In the genomic region with DNA sequence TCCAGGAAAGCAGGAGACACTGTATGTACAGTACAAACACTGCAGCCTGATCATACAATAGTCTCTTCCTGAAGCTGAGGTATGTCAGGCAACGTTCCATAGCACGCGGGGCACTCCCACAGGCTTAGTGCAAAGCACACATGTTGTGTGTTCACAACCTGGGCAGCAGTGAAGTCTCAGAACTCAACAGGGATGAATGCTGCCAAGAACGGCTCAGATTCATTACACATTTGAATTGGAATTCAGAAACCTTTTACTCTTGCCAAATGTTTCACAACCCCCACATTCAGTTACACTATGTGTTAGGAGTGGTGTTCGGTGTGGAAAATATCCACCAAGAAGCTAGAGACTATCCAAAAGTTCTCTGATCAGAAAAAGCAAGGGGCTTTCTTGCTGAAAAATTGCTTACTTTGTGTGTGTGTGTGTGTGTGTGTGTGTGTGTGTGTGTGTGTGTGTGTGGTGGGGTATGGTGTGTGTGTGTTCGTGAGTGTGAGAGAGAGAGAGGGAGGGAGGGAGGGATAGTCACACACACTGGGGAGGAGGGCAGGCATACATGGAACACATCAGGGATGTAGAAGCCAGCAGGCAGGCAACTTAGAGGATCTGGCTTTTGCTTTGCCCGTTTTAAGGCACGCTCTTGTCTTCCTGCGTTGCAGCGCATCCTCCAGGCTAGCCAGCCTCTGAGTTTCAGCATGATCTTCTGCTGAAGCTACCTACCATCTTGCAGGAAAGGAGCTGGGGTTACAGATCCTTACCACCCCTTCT, we compare ENCODE assay signal across 10 mouse cellular contexts. TPM values are rescaled to one million over a fixed set of nuclear protein-coding genes. Genes with fewer than 3 reads are reported as not detected.
DNase-seq lines count a peak whose midpoint lies in the region; ATAC-seq and TF ChIP-seq lines count a peak whose summit lies in the region.
"Had no signal": no experiment of that assay in that cellular context is flagged by ENCODE, and none has a peak within 500 bp of the region (broad histone marks: within the 10 kb centered on the region; RNA-seq: fewer than 3 reads in every experiment).

No protein-coding gene starts in this region.

- 95% methylated on average over 9 of the region's 10 CpGs for WGBS in thymus, adult 2 months

- H3K4me1 ChIP-seq in thymus, adult 2 months (replicated peaks; ENCODE audit: control insufficient read depth, insufficient read depth, low read length) = no peaks in the 10 kb centered on the region

- no peak for TF ChIP-seq POLR2A in thymus, adult 2 months (IDR thresholded peaks at IDR 0.05; ENCODE audit: control insufficient read depth, extremely low read depth, insufficient read depth, low read length, poor library complexity)

- intact Hi-C loops in left cerebral cortex, postnatal 36 days (cut with DNase I) = no loop called here

- no peak overlapping the region for H3K4me3 ChIP-seq in thymus, adult 2 months (ENCODE audit: control insufficient read depth, insufficient read depth, low read length)
- H3K4me3 ChIP-seq: erythroblast, embryonic 14.5 days had no signal

- peak; percentile 66 to 76 for DNase-seq in frontal cortex, adult 2 months (ENCODE audit: extremely low spot score in 1 of 2, low spot score in 1 of 2)
- DNase-seq in frontal cortex, postnatal 14 days (ENCODE audit: low spot score in 2 of 2) = no peak
- DNase-seq in adipocyte (ENCODE audit: low spot score) (peak; percentile 87), liver (no peak)
- DNase-seq in heart, adult 8-10 months (ENCODE audit: low spot score) = peak; percentile 61
- DNase-seq in left cerebral cortex, postnatal 36 days (ENCODE audit: low spot score in 2 of 2) = peak; percentile 41 to 51
- DNase-seq in thymus, adult 2 months = no peak

- H3K36me3 ChIP-seq in thymus, adult 2 months (ENCODE audit: control insufficient read depth, insufficient read depth, low read length) = no peaks in the 10 kb centered on the region

- H3K27me3 ChIP-seq in thymus, adult 2 months (ENCODE audit: control insufficient read depth, insufficient read depth, low read length) = no peaks in the 10 kb centered on the region
- H3K27me3 ChIP-seq: megakaryocyte, embryonic 14.5 days had no signal

- no peak for ATAC-seq in erythroid progenitor cell, adult 5-6 weeks (replicated peaks; ENCODE audit: low FRiP score, poor library complexity, severe bottlenecking)

- no peak overlapping the region for H3K27ac ChIP-seq in thymus, adult 2 months (ENCODE audit: control insufficient read depth, insufficient read depth, low read length)

- no peak for TF ChIP-seq CTCF in thymus, adult 2 months (IDR thresholded peaks at IDR 0.05; ENCODE audit: borderline replicate concordance, control insufficient read depth, extremely low read depth, insufficient read depth, low read length, poor library complexity)

RNA-seq across cellular contexts. Expression of gene Slc44a1, which starts 24.2 kb away (rescaled TPM):
- polyA plus RNA-seq in frontal cortex, adult 2 months (2012; rRNA removed) = 50.3 and 51.1 TPM in 2 replicates
- total RNA-seq in heart, adult 8-10 months (2022) = 10 to 100 TPM; 26.4 to 31.2 (median 28.9) TPM
- 10 to 100 TPM; 67.4 to 86.4 TPM for total RNA-seq in left cerebral cortex, postnatal 36 days (2021)
- 18.4 and 27.2 TPM in 2 replicates for total RNA-seq in erythroid progenitor cell, adult 5-6 weeks (2015; ENCODE audit: low replicate concordance)
- 21.6 and 27.0 TPM in 2 replicates for total RNA-seq in erythroid progenitor cell, adult 5-6 weeks (2017; ENCODE audit: low replicate concordance)
- polyA plus RNA-seq in thymus, adult 2 months (2012; rRNA removed) = 17.8 and 18.1 TPM in 2 replicates

Comparison
In these comparisons a context has a peak if more than half of its experiments do, and no peak if none do; other contexts are left out.
1. DNase-seq: peak in frontal cortex, adult 2 months (2 of 2), adipocyte (single experiment), heart, adult 8-10 months (single experiment) and left cerebral cortex, postnatal 36 days (2 of 2); none in frontal cortex, postnatal 14 days (0 of 2), liver (single experiment) and thymus, adult 2 months (single experiment).